Mouse (Mus musculus) right cerebral cortex, postnatal 10 days (tissue): ENCODE data around the gene Abr.

Experiments used
- DNase-seq, 2 experiments: peaks; one replicate each; pipeline ENCODE4 v3.0.0; 2021; ENCODE audit warnings: low spot score in 2 of 2

Abr gene

GRCm38 (mm10) chr11:76518613-76519012 is 103.5 kb downstream of the Abr start:
- DNase-seq = no peak

- DNase-seq = no peak
Measured at GRCm38 (mm10) chr11:76518125-76518524, 104.0 kb downstream of the Abr start.

GRCm38 (mm10) chr11:76516951-76517350 is 105.2 kb downstream of the Abr start:
- no peak for DNase-seq

GRCm38 (mm10) chr11:76515123-76515522 is 107.0 kb downstream of the Abr start:
- DNase-seq = no peak

GRCm38 (mm10) chr11:76510977-76511376 is 111.1 kb downstream of the Abr start:
- no peak for DNase-seq

GRCm38 (mm10) chr11:76509751-76510723 is 112.1 kb downstream of the Abr start:
- DNase-seq = no peak

- peak; percentile 61 to 71 for DNase-seq
Measured at GRCm38 (mm10) chr11:76508831-76509595, 113.1 kb downstream of the Abr start.

GRCm38 (mm10) chr11:76508125-76508524 is 114.0 kb downstream of the Abr start:
- no peak for DNase-seq

GRCm38 (mm10) chr11:76507302-76508124 is 114.6 kb downstream of the Abr start:
- DNase-seq = peak; percentile 80 to 91

- peak; percentile 78 to 79 for DNase-seq
Measured at GRCm38 (mm10) chr11:76506514-76507228, 115.4 kb downstream of the Abr start.

GRCm38 (mm10) chr11:76505106-76505505 is 117.0 kb downstream of the Abr start:
- no peak for DNase-seq

GRCm38 (mm10) chr11:76504058-76504457 is 118.1 kb downstream of the Abr start:
- no peak for DNase-seq

GRCm38 (mm10) chr11:76499987-76500386 is 122.1 kb downstream of the Abr start:
- no peak for DNase-seq

- no peak for DNase-seq
Measured at GRCm38 (mm10) chr11:76499564-76499963, 122.5 kb downstream of the Abr start.

- no peak for DNase-seq
Measured at GRCm38 (mm10) chr11:76497769-76498152, 124.4 kb downstream of the Abr start.

- no peak for DNase-seq
Measured at GRCm38 (mm10) chr11:76497066-76497768, 124.9 kb downstream of the Abr start.

- peak in 1 of 2 experiments; percentile 52 for DNase-seq
Measured at GRCm38 (mm10) chr11:76496086-76496771, 125.9 kb downstream of the Abr start.

GRCm38 (mm10) chr11:76495127-76496028 is 126.7 kb downstream of the Abr start:
- no peak for DNase-seq
